ENCODE assay signal across 10 mouse cellular contexts in the genomic region with DNA sequence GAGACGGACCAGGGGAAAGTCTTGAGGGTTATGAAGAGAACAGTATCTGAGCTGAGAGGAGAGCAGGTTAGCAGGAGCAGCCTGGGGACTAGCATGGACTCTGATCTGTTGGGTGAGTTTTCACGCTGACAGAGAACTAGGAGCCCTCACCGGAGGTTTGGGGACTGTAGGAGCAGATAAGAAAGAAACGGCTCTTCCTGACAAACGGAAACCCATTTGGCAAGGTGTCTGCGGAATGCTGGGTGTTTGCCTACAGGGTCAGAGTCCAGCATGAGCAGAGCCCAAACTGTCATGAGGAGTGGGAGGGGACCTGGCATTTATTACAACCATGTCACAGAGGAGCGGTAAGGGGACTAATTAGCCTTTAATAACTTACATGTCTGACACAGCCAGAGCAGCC. TPM values are rescaled to one million over a fixed set of nuclear protein-coding genes. Genes with fewer than 3 reads are reported as not detected.
DNase-seq lines count a peak whose midpoint lies in the region; ATAC-seq and TF ChIP-seq lines count a peak whose summit lies in the region.
"Had no signal": no experiment of that assay in that cellular context is flagged by ENCODE, and none has a peak within 500 bp of the region (broad histone marks: within the 10 kb centered on the region; RNA-seq: fewer than 3 reads in every experiment).

No protein-coding gene starts in this region.

- DNase-seq in gastrocnemius, adult 2 months, result peak; percentile 33
- DNase-seq in gastrocnemius, adult 18-20 months (ENCODE audit: low spot score), result no peak
- DNase-seq in MEL-GATA-1-ER (ENCODE audit: extremely low read depth, low read depth), result peak; percentile 70
- DNase-seq in kidney, adult 9 months, result peak; percentile 64
- no peak for DNase-seq in embryonic facial prominence, embryonic 10.5 days (ENCODE audit: low spot score)
- DNase-seq in cerebellum, adult 9-10 months, result no peak
- DNase-seq in left cerebral cortex, adult 8-10 months (ENCODE audit: low spot score in 2 of 2), result no peak
- DNase-seq: cerebellum, adult 8-10 months had no signal

- peaks cover 16% of the 10 kb centered on the region for H3K4me1 ChIP-seq in liver, embryonic 16.5 days (ENCODE audit: control insufficient read depth, low read depth, low read length)
- H3K4me1 ChIP-seq in embryonic facial prominence, embryonic 10.5 days, result peaks cover 2% of the 10 kb centered on the region

- H3K4me3 ChIP-seq in gastrocnemius, adult 2 months, result no peak overlapping the region
- peak overlapping the region; percentile 16; the same call in 1 of the 2 replicates for H3K4me3 ChIP-seq in liver, embryonic 16.5 days (ENCODE audit: low read depth, low read length)
- H3K4me3 ChIP-seq in embryonic facial prominence, embryonic 10.5 days, result no peak overlapping the region

- peak overlapping the region; percentile 51 for H3K4me2 ChIP-seq in liver, embryonic 16.5 days (ENCODE audit: low read depth, low read length)

- no peaks in the 10 kb centered on the region for H3K36me3 ChIP-seq in liver, embryonic 16.5 days (ENCODE audit: control insufficient read depth, insufficient read depth)
- H3K36me3 ChIP-seq in embryonic facial prominence, embryonic 10.5 days (replicated peaks), result no peaks in the 10 kb centered on the region

- 2% methylated on average over 7 of the region's 7 CpGs for WGBS in liver, embryonic 16.5 days (ENCODE audit: insufficient replicate concordance)
- WGBS in embryonic facial prominence, embryonic 10.5 days, result 73% methylated on average over 7 of the region's 7 CpGs

- TF ChIP-seq CTCF in gastrocnemius, adult 2 months (IDR thresholded peaks at IDR 0.05), result no peak

- peak overlapping the region; percentile 8; the same call in 1 of the 2 replicates for H3K9ac ChIP-seq in liver, embryonic 16.5 days (ENCODE audit: low read depth, low read length)

- no peaks in the 10 kb centered on the region for H3K27me3 ChIP-seq in liver, embryonic 16.5 days (ENCODE audit: control insufficient read depth, insufficient read depth, low read depth, low read length)
- H3K27me3 ChIP-seq in embryonic facial prominence, embryonic 10.5 days (replicated peaks; ENCODE audit: low read depth, poor library complexity, severe bottlenecking), result no peaks in the 10 kb centered on the region
- H3K27me3 ChIP-seq: Patski had no signal

- no peak overlapping the region; the same call in 1 of the 2 replicates for H3K27ac ChIP-seq in gastrocnemius, adult 2 months
- peak overlapping the region; percentile 70 for H3K27ac ChIP-seq in liver, embryonic 16.5 days (ENCODE audit: low read length)
- H3K27ac ChIP-seq in embryonic facial prominence, embryonic 10.5 days (replicated peaks), result no peak overlapping the region

- intact Hi-C loops in gastrocnemius, adult 2 months (cut with DNase I), result no loop called here

- ATAC-seq in liver, embryonic 16.5 days (ENCODE audit: low read depth), result peak; percentile 62
- ATAC-seq: Patski had no signal

- H3K9me3 ChIP-seq in liver, embryonic 16.5 days (replicated peaks; ENCODE audit: control insufficient read depth, low read length), result peaks cover 3% of the 10 kb centered on the region; the same call in 1 of the 2 replicates
- peaks cover 4% of the 10 kb centered on the region; the same call in 1 of the 2 replicates for H3K9me3 ChIP-seq in embryonic facial prominence, embryonic 10.5 days

RNA-seq across cellular contexts. Expression of a gene that starts 40.0 kb away (rescaled TPM):
- 10 to 100 TPM; 10.2 to 11.9 TPM for total RNA-seq in gastrocnemius, adult 2 months (2021)
- total RNA-seq in gastrocnemius, adult 18-20 months (2021), result 10 to 100 TPM; 10.9 to 11.0 TPM
- 8.1 and 9.9 TPM in 2 replicates for polyA plus RNA-seq in liver, embryonic 16.5 days (2015; fragmentation: Nextera tagmentation; extraction: Ambion mirVana)
- 23.2 and 25.1 TPM in 2 replicates for polyA plus RNA-seq in embryonic facial prominence, embryonic 10.5 days (2016; fragmentation: Nextera tagmentation; extraction: Ambion mirVana)
- total RNA-seq in left cerebral cortex, adult 8-10 months (2022), result 1 to 10 TPM; 4.4 to 6.1 (median 5.4) TPM

RNA-seq across cellular contexts. Expression of a gene that starts 40.2 kb away (rescaled TPM):
- 10 to 100 TPM; 52.0 to 60.6 TPM for total RNA-seq in gastrocnemius, adult 2 months (2021)
- total RNA-seq in gastrocnemius, adult 18-20 months (2021), result 10 to 100 TPM; 55.8 to 58.1 TPM
- polyA plus RNA-seq in liver, embryonic 16.5 days (2015; fragmentation: Nextera tagmentation; extraction: Ambion mirVana), result 56.5 and 60.5 TPM in 2 replicates
- 128 and 138 TPM in 2 replicates for polyA plus RNA-seq in embryonic facial prominence, embryonic 10.5 days (2016; fragmentation: Nextera tagmentation; extraction: Ambion mirVana)
- total RNA-seq in left cerebral cortex, adult 8-10 months (2022), result 10 to 100 TPM; 81.2 to 90.5 (median 83.9) TPM

Comparison
In these comparisons a context has a peak if more than half of its experiments do, and no peak if none do; other contexts are left out.
1. DNase-seq: peak in gastrocnemius, adult 2 months (single experiment), MEL-GATA-1-ER (single experiment) and kidney, adult 9 months (single experiment); none in gastrocnemius, adult 18-20 months (single experiment), embryonic facial prominence, embryonic 10.5 days (single experiment), cerebellum, adult 9-10 months (single experiment) and left cerebral cortex, adult 8-10 months (0 of 2).